Mouse (Mus musculus) liver, adult 2 months (tissue): ENCODE measurements around the gene B3gnt2. TPM values are rescaled to one million over a fixed set of nuclear protein-coding genes. Genes with fewer than 3 reads are reported as not detected.

Experiments used
- DNase-seq: peaks from one replicate; pipeline ENCODE4 v3.0.0-alpha.2; 2011; ENCODE audit warnings: low read depth, low spot score; ENCODE audit errors: extremely low read depth
- H3K27ac ChIP-seq: fragments of 200-500 bp; replicated peaks from 2 replicates; pipeline ENCODE4 v1.5.1; 2012; ENCODE audit warnings: low read depth, mild to moderate bottlenecking, control low read depth, inconsistent platforms, low read length; ENCODE audit not compliant: insufficient read depth
- H3K27me3 ChIP-seq: fragments of 200-500 bp; 2 replicates; pipeline ENCODE4 v1.6.1; 2012; ENCODE audit warnings: mild to moderate bottlenecking, moderate library complexity, low read length, inconsistent platforms; ENCODE audit not compliant: control insufficient read depth, insufficient read depth
- H3K36me3 ChIP-seq: fragments of 200-500 bp; 2 replicates; pipeline ENCODE4 v1.6.1; 2012; ENCODE audit warnings: low read length, inconsistent platforms; ENCODE audit not compliant: control insufficient read depth, insufficient read depth
- H3K4me1 ChIP-seq: fragments of 200-500 bp; 2 replicates; pipeline ENCODE4 v1.6.1; 2011; ENCODE audit warnings: low read length; ENCODE audit not compliant: control insufficient read depth, insufficient read depth
- H3K4me3 ChIP-seq: fragments of 200-500 bp; 2 replicates; pipeline ENCODE4 v1.5.1; 2011; ENCODE audit warnings: low read depth, mild to moderate bottlenecking, control low read depth, low read length, moderate library complexity; ENCODE audit not compliant: insufficient read depth
- H3K79me2 ChIP-seq: fragments of 200-500 bp; 2 replicates; pipeline ENCODE4 v1.6.1; 2012; ENCODE audit warnings: inconsistent platforms, mild to moderate bottlenecking, low read length, moderate library complexity; ENCODE audit not compliant: control insufficient read depth, insufficient read depth
- H3K9ac ChIP-seq: fragments of 200-500 bp; 2 replicates; pipeline ENCODE4 v1.6.1; 2012; ENCODE audit warnings: low read depth, mild to moderate bottlenecking, control low read depth, inconsistent platforms, low read length
- CTCF ChIP-seq: fragments of 200-500 bp; IDR thresholded peaks from 2 replicates; pipeline ENCODE4 v1.5.1; 2011; ENCODE audit warnings: low read depth, low read length, control low read depth
- POLR2A ChIP-seq: fragments of 200-500 bp; IDR thresholded peaks from 2 replicates; pipeline ENCODE4 v1.6.1; 2011; ENCODE audit warnings: low read length, control low read depth; ENCODE audit not compliant: insufficient read depth; ENCODE audit errors: extremely low read depth
- WGBS: fragments of 180-500 bp; shearing (Covaris S2); methylation state at CpG from one replicate; pipeline ENCODE4 v1.1.7; 2018; 5-methylcytosine and 5-hydroxymethylcytosine counted together
- polyA plus RNA-seq: library from polyadenylated mRNA; depleted of rRNA; stranded (reverse); fragments of >200 nt; gene quantifications from 2 replicates; pipeline ENCODE4 v1.2.3, GENCODE M21; 2012
- total RNA-seq: library from RNA; depleted of rRNA; stranded (reverse); fragments of >200 nt; gene quantifications from 2 replicates; pipeline ENCODE4 v1.2.3, GENCODE M21; 2014

Gene B3gnt2
- total and polyA plus RNA-seq, 2 experiments, result 6.2 to 8.1 TPM

DNA sequence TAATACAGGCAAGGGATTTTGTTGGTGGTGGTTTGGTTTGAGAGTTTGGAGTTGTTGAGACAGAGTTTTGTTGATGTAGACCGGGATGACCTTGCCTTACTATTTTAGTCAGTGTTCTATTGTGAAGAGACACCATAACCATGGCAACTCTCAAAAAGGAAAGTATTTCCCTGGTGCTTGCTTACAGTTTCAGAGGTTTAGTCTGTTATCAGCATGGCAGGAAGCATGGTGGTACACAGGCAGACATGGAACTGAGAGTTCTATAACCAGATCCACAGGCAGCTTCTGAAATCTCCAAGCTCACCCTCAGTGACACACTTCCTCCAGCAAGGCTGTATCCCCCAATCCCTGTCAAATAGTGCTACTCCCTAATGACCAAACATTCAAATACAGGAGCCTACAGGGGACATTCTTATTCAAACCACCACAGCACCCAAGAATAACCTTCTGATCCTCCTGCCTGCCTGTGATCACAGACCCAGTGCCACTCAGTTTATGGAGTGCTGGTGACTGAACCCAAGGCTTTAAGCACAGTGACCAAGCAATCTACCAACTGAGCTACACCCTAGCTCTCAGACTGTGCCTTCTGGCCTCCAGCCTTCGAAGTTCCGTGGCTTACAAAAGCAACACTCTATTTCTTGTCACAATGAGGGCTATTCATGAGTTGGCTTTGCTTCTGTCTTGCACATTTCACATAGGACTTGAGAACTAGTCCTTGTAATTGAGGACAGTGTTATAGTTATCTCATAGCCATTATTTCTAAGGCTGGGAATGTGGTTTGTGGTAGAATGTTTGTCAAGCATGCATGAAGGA lies 104.4 kb downstream of the B3gnt2 start:
- no peak overlapping the region for H3K4me3 ChIP-seq
- peaks cover 3% of the 10 kb centered on the region; the same call in 1 of the 2 replicates for H3K4me1 ChIP-seq
- no peak for DNase-seq
- H3K27ac ChIP-seq, result no peak overlapping the region
- H3K9ac ChIP-seq, result no peak overlapping the region
- H3K79me2 ChIP-seq, result no peaks in the 10 kb centered on the region
- no peaks in the 10 kb centered on the region for H3K36me3 ChIP-seq
- no peaks in the 10 kb centered on the region; the same call in 1 of the 2 replicates for H3K27me3 ChIP-seq
- 97% methylated on average over 3 of the region's 3 CpGs for WGBS
- TF ChIP-seq CTCF, result no peak

DNA sequence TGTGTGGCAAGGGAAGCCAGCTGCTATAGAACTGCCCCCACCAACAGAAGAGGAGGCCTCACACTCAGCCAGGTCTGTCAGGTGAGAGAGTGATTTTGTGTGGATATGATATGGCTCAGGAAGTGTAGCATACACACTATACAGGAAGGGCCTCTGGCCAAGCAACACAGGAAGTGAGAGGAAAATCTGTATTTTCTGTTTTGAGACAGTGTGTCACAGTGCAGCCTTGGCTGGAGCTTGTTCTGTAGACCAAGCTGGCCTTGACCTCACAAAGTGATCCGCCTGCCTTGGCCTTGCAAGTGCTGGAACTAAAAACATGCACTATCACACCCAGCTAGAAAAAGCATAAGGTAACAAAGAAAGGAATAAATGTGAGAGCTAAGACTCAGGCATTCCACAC lies 105.6 kb downstream of the B3gnt2 start:
- H3K4me1 ChIP-seq, result peaks cover 3% of the 10 kb centered on the region; the same call in 1 of the 2 replicates
- no peaks in the 10 kb centered on the region for H3K36me3 ChIP-seq
- H3K9ac ChIP-seq, result no peak overlapping the region
- H3K27ac ChIP-seq, result no peak overlapping the region
- TF ChIP-seq CTCF, result no peak
- no peak for TF ChIP-seq POLR2A
- no peak for DNase-seq
- H3K79me2 ChIP-seq, result no peaks in the 10 kb centered on the region
- H3K27me3 ChIP-seq, result no peaks in the 10 kb centered on the region; the same call in 1 of the 2 replicates
- 66% methylated on average over 1 of the region's 1 CpGs for WGBS
- H3K4me3 ChIP-seq, result no peak overlapping the region

- no peak for DNase-seq
- H3K79me2 ChIP-seq, result no peaks in the 10 kb centered on the region
- H3K4me3 ChIP-seq, result no peak overlapping the region
- WGBS, result 67% methylated on average over 5 of the region's 5 CpGs
- peaks cover 3% of the 10 kb centered on the region; the same call in 1 of the 2 replicates for H3K4me1 ChIP-seq
- no peaks in the 10 kb centered on the region for H3K36me3 ChIP-seq
- TF ChIP-seq POLR2A, result no peak
- no peak for TF ChIP-seq CTCF
- no peak overlapping the region for H3K9ac ChIP-seq
- no peaks in the 10 kb centered on the region for H3K27me3 ChIP-seq
- H3K27ac ChIP-seq, result no peak overlapping the region
These were observed 108.2 kb downstream of the B3gnt2 start for GRCm38 (mm10) chr11:22752596-22752995.

DNA sequence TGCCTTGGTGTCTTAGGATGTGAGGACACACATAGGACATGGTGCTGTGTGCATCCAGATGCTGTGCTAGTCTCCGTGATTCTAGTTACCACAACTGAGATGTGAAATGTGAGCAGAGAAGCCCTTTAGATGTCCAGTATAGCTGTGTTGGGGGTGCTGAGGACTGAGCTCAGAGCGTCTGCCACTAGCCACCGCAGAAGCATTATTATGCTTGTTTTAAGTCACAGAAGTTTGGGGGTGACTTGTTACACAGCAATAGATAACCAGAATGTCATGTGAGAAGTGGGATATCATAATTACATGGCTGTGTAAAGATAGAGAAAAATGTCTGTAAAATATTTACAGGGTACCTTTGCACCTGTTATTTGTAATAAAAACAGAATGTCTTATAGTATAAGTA lies 109.2 kb downstream of the B3gnt2 start:
- H3K79me2 ChIP-seq, result no peaks in the 10 kb centered on the region
- WGBS, result 95% methylated on average over 3 of the region's 3 CpGs
- DNase-seq, result no peak
- peaks cover 3% of the 10 kb centered on the region; the same call in 1 of the 2 replicates for H3K4me1 ChIP-seq
- H3K27ac ChIP-seq, result no peak overlapping the region
- no peaks in the 10 kb centered on the region for H3K27me3 ChIP-seq
- no peak overlapping the region for H3K4me3 ChIP-seq
- H3K9ac ChIP-seq, result no peak overlapping the region
- no peak for TF ChIP-seq POLR2A
- no peaks in the 10 kb centered on the region for H3K36me3 ChIP-seq

- no peak for TF ChIP-seq POLR2A
- TF ChIP-seq CTCF, result no peak
- H3K9ac ChIP-seq, result no peak overlapping the region
- peaks cover 6% of the 10 kb centered on the region; the same call in 1 of the 2 replicates for H3K4me1 ChIP-seq
- no peak overlapping the region for H3K27ac ChIP-seq
- H3K36me3 ChIP-seq, result no peaks in the 10 kb centered on the region
- no peaks in the 10 kb centered on the region for H3K27me3 ChIP-seq
- 84% methylated on average over 7 of the region's 7 CpGs for WGBS
- H3K4me3 ChIP-seq, result no peak overlapping the region
- no peaks in the 10 kb centered on the region for H3K79me2 ChIP-seq
- no peak for DNase-seq
These were observed 113.4 kb downstream of the B3gnt2 start for GRCm38 (mm10) chr11:22747406-22747805.

- H3K4me1 ChIP-seq, result peaks cover 6% of the 10 kb centered on the region; the same call in 1 of the 2 replicates
- no peaks in the 10 kb centered on the region for H3K27me3 ChIP-seq
- TF ChIP-seq POLR2A (no peak), CTCF (no peak)
- no peaks in the 10 kb centered on the region for H3K79me2 ChIP-seq
- H3K36me3 ChIP-seq, result no peaks in the 10 kb centered on the region
- DNase-seq, result no peak
- H3K4me3 ChIP-seq, result no peak overlapping the region
- H3K9ac ChIP-seq, result no peak overlapping the region
- H3K27ac ChIP-seq, result no peak overlapping the region
These were observed 115.4 kb downstream of the B3gnt2 start for GRCm38 (mm10) chr11:22745356-22745755.
